Mouse (Mus musculus) spleen, adult 2 months (tissue): ENCODE measurements around the gene Rbm14. TPM values are rescaled to one million over a fixed set of nuclear protein-coding genes. Genes with fewer than 3 reads are reported as not detected.
A peak's percentile ranks its signal among the peaks of the same experiment; 100 is the strongest.
"Not testable (repeated sequence)": the region's sequence is repeated elsewhere in the genome, so short reads cannot be mapped to it uniquely, and the experiment has no call there.

Experiments
- DNase-seq, 2 experiments: peaks; one replicate each; pipeline versions ENCODE4 v3.0.0 to v3.0.0-alpha.2; 2012 to 2021; ENCODE audit warnings: low spot score in 2 of 2, low read depth in 1 of 2
- H3K27ac ChIP-seq: fragments of 200-500 bp; 2 replicates; pipeline ENCODE4 v1.5.1; 2012; ENCODE audit warnings: low read length, inconsistent platforms; ENCODE audit not compliant: insufficient read depth
- H3K27me3 ChIP-seq: fragments of 200-500 bp; 2 replicates; pipeline ENCODE4 v1.6.1; 2012; ENCODE audit warnings: mild to moderate bottlenecking, moderate library complexity, low read length, inconsistent platforms; ENCODE audit not compliant: control insufficient read depth, insufficient read depth
- H3K36me3 ChIP-seq: fragments of 200-500 bp; 2 replicates; pipeline ENCODE4 v1.6.1; 2012; ENCODE audit warnings: mild to moderate bottlenecking, low read length, inconsistent platforms; ENCODE audit not compliant: control insufficient read depth, insufficient read depth
- H3K4me1 ChIP-seq: fragments of 200-500 bp; 2 replicates; pipeline ENCODE4 v1.6.1; 2011; ENCODE audit warnings: inconsistent platforms; ENCODE audit not compliant: control insufficient read depth, insufficient read depth, insufficient read length
- H3K4me3 ChIP-seq: fragments of 200-500 bp; 2 replicates; pipeline ENCODE4 v1.5.1; 2011; ENCODE audit warnings: mild to moderate bottlenecking, inconsistent platforms; ENCODE audit not compliant: insufficient read depth, insufficient read length; ENCODE audit errors: extremely low read depth
- CTCF ChIP-seq: fragments of 200-500 bp; IDR thresholded peaks from 2 replicates; pipeline ENCODE4 v1.5.1; 2011; ENCODE audit warnings: mild to moderate bottlenecking, inconsistent platforms; ENCODE audit not compliant: insufficient read depth, insufficient read length, insufficient replicate concordance; ENCODE audit errors: extremely low read depth
- POLR2A ChIP-seq: fragments of 200-500 bp; IDR thresholded peaks from 2 replicates; pipeline ENCODE4 v1.6.1; 2011; ENCODE audit warnings: low read depth, low read length, inconsistent platforms
- WGBS: fragments of 180-500 bp; shearing (Covaris S2); methylation state at CpG from one replicate; pipeline ENCODE4 v1.1.7; 2018; 5-methylcytosine and 5-hydroxymethylcytosine counted together
- polyA plus RNA-seq: library from polyadenylated mRNA; depleted of rRNA; stranded (reverse); fragments of >200 nt; gene quantifications from 2 replicates; pipeline ENCODE4 v1.2.3, GENCODE M21; 2012

The Rbm14 gene
- polyA plus RNA-seq, 1 experiment: 50.0 TPM

DNA sequence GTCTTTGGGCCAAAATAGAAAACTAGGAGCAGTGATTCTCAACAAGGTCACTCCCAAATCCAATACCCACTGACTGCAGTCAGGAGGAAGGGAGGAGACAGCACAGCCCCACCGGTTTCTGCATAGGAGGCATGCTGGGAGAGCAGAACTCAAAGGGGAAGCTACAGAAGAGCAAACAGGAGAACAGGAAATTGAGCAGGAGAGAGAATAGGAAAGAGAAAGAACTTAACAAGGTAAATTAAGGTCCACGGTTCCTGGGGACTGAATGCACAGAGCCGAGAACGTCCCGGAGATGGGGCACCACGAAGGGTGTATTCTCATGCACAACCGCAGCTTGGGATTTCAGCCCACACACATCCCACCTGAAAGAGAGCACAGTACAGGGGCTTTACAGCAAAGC lies 26.2 kb downstream of the Rbm14 start:
- TF ChIP-seq POLR2A: no peak
- TF ChIP-seq CTCF: no peak
- no peak for DNase-seq
- Histone ChIP-seq H3K27me3 (no peaks in the 10 kb centered on the region), H3K4me1 (peaks cover 4% of the 10 kb centered on the region; the same call in 1 of the 2 replicates), H3K4me3 (no peak overlapping the region), H3K27ac (no peak overlapping the region), H3K36me3 (peaks cover 42% of the 10 kb centered on the region)
- WGBS: 78% methylated on average over 7 of the region's 7 CpGs

DNA sequence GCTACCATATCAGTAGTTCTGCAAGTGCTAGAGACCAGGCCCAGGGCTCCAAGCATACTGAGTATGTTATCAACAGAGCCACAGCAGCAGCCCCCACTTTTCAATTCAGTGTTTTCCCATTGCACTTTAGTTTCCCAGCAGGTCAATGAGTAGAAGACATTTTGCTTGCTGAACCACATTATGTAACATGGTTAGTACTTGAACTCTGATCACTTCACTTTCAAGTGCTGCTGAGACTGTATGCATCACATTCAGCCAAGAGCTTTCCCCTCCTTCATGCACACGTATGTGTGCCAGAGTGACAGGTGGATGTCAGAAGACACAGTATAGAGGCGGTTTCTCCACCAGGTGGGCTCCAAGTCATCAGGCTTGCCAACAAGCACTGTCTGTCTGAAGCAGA lies 28.5 kb downstream of the Rbm14 start:
- 91% methylated on average over 2 of the region's 2 CpGs for WGBS
- H3K27ac ChIP-seq: no peak overlapping the region
- H3K4me3 ChIP-seq: no peak overlapping the region
- TF ChIP-seq POLR2A (no peak), CTCF (no peak)
- H3K27me3 ChIP-seq: no peaks in the 10 kb centered on the region
- DNase-seq: no peak
- H3K4me1 ChIP-seq: no peaks in the 10 kb centered on the region
- H3K36me3 ChIP-seq: peaks cover 39% of the 10 kb centered on the region

DNA sequence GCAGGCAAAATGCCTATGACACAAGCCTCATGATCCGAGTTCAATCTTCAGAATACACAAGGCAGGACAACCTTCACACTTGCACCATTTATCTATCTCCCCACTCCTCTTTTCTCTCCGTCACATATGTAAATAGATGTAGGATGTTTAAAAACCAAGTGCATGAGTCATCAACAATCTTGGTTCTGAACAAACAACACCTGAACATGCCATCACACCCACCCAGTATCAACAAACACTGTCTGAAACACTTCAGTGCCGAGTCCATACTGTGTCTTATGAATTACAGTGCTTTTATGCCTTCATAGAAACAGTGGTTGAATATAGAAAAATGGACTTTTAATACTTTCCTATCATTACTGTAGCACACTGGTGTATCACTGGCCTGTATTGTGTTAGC lies 38.6 kb downstream of the Rbm14 start:
- Histone ChIP-seq H3K36me3 (peaks cover 30% of the 10 kb centered on the region), H3K4me1 (no peaks in the 10 kb centered on the region), H3K27me3 (no peaks in the 10 kb centered on the region), H3K27ac (no peak overlapping the region), H3K4me3 (no peak overlapping the region)
- TF ChIP-seq POLR2A: no peak
- no peak for TF ChIP-seq CTCF
- 93% methylated on average over 3 of the region's 3 CpGs for WGBS
- DNase-seq: no peak

DNA sequence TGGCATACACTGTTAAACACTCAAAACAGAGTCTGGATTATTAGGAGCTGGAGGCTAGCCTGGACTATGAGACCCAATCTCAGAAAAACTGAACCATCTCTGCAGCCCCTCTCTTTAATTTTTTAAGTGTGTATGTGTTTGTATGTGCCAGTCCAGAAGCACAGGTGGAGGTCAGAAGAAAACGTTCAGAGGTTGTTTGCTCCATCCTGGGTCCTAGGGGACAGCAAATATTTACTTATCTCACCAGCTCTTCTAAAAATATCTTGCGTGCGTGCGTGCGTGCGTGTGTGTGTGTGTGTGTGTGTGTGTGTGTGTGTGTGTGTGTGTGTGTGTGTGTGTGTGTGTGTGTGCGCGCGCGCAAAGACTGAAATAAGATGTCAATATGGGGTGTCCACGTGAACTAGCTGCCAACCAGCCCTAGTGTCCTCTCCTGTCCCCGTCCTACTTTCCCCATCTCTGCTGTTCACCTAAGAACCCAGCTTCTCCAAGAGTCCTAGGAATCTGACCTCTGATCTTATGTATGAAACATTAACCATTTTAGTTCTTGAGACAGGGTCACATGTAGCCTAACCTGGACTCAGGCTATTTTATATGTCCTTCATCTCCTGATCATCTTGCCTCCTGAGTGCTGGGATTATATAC lies 43.8 kb downstream of the Rbm14 start:
- Histone ChIP-seq H3K4me1 (no peaks in the 10 kb centered on the region), H3K27me3 (no peaks in the 10 kb centered on the region), H3K4me3 (no peak overlapping the region), H3K36me3 (peaks cover 18% of the 10 kb centered on the region), H3K27ac (no peak overlapping the region)
- TF ChIP-seq POLR2A: no peak
- no peak for TF ChIP-seq CTCF
- no peak for DNase-seq
- 95% methylated on average over 12 of the region's 12 CpGs for WGBS

DNA sequence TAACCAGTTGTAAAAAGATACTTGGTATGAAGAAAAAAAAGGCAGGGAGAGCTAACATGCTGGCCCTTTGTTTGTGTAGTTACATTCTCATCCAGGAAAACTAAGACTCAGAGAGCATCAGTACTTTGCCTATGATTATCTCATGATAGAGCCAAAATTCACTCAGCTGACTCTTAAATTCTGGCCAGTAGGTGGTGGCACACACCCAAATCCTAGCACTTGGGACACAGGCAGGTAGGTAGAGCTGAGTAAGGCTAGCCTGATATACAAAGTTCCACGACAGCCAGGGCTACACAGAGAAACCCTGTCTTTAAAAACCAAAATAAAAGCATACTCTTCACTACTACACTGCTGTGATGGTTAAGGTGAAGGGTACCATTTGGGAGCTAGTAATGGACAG lies 48.6 kb downstream of the Rbm14 start:
- 73% methylated on average over 1 of the region's 1 CpGs for WGBS
- Histone ChIP-seq H3K4me1 (0 out of 2 replicates have a peak, but pooled peaks cover 1% of the 10 kb centered on the region), H3K4me3 (no peak overlapping the region), H3K36me3 (peaks cover 10% of the 10 kb centered on the region), H3K27me3 (no peaks in the 10 kb centered on the region), H3K27ac (no peak overlapping the region)
- TF ChIP-seq CTCF (no peak), POLR2A (no peak)
- no peak for DNase-seq

DNA sequence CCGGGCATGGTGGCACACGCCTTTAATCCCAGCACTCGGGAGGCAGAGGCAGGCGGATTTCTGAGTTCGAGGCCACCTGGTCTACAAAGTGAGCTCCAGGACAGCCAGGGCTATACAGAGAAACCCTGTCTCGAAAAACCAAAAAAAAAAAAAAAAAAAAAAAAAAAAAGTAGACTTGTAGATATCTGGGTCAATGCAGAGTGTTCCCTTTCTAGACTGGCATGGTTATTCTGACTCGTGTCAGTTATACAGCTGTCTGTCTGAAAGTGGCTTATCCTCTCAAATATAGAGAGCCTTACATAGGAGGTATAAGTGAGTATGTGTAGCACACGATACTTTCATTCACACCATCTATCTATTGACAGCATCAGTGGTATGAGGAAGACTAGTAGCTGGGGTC lies 50.9 kb downstream of the Rbm14 start:
- not testable (repeated sequence) for H3K27ac ChIP-seq, H3K4me1 ChIP-seq, H3K4me3 ChIP-seq, DNase-seq, H3K27me3 ChIP-seq
- peaks cover 12% of the 10 kb centered on the region for H3K36me3 ChIP-seq
- 82% methylated on average over 8 of the region's 8 CpGs for WGBS

DNA sequence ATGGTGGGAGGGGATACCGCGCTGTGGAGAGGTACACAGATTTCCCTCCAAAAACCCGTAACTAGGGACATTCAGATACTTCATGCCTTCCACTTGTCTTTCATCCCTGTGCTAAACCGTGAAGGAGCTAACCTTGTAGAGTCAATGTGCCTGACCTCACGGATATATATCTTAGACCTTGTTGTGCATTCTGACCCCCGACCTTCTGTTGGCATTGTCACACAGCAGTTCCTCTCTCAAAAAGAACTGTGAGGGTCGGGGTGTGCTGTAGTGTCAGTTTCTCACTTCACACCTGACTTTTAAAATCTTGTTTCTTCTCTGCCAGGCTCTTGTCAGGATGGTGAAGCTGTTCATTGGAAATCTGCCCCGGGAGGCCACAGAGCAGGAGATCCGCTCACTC lies 54.5 kb downstream of the Rbm14 start:
- Histone ChIP-seq H3K4me1 (peaks cover 6% of the 10 kb centered on the region; the same call in 1 of the 2 replicates), H3K27ac (0 out of 2 replicates have a peak overlapping the region, but pooled peaks have one; percentile 93), H3K36me3 (peaks cover 4% of the 10 kb centered on the region), H3K27me3 (no peaks in the 10 kb centered on the region), H3K4me3 (peak overlapping the region; percentile 97)
- no peak for DNase-seq
- WGBS: 13% methylated on average over 9 of the region's 9 CpGs
- no peak for TF ChIP-seq CTCF
- TF ChIP-seq POLR2A: no peak
